Mouse (Mus musculus): ENCODE measurements around the gene Aup1. TPM values are rescaled to one million over a fixed set of nuclear protein-coding genes. Genes with fewer than 3 reads are reported as not detected.

The Aup1 gene
- polyA plus RNA-seq, 1 experiment, result 166 TPM

DNA sequence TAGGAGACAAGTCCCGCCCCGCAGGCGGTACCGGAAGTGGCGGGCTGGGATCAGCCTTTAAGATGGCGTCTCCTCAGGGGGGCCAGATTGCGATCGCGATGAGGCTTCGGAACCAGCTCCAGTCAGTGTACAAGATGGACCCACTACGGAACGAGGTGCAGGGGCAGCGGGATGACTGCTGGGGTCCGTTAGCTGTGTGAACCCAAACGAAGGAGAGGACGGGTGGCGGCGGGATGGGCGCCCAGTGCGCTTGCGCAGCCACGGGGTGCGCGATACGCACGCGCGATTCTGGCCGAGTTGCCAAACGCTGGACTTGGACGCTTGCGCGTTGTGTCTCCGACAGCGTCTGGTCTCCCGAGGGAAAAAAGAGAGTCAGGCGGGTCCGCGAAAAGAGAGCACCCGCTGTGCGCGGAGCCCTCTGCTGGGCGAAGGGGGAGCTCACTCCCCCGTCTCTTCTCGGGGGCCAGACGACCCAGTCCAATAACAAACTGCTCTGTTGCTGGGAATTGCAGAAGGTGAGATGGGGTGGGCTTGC is 24.1 kb downstream of the Aup1 start:
- H3K79me3 ChIP-seq (ENCODE audit: low read depth), result peaks cover 6% of the 10 kb centered on the region
- H3K27me3 ChIP-seq (ENCODE audit: control insufficient read depth, insufficient read depth, insufficient read length), result no peaks in the 10 kb centered on the region
- peak; percentile 62 for TF ChIP-seq CTCF (IDR thresholded peaks at IDR 0.05; ENCODE audit: control insufficient read depth, insufficient read depth, insufficient read length)
- TF ChIP-seq MYOD1 (IDR thresholded peaks at IDR 0.05; ENCODE audit: control insufficient read depth, insufficient read length, low read depth), result no peak
- TF ChIP-seq USF1 (IDR thresholded peaks at IDR 0.05; ENCODE audit: low read depth), result no peak
- TF ChIP-seq CEBPB (IDR thresholded peaks at IDR 0.05; ENCODE audit: low read depth), result no peak
- peak; percentile 26 for TF ChIP-seq MAX (IDR thresholded peaks at IDR 0.05)
- TF ChIP-seq MYOG (IDR thresholded peaks at IDR 0.05; ENCODE audit: control insufficient read depth, extremely low read depth, insufficient read length), result no peak
- no peak for TF ChIP-seq FOSL1 (IDR thresholded peaks at IDR 0.05; ENCODE audit: insufficient read depth, low read length, poor library complexity, severe bottlenecking)
- H3ac ChIP-seq (ENCODE audit: control insufficient read depth, insufficient read length, low read depth), result peak overlapping the region; percentile 74
- H3K4me3 ChIP-seq (ENCODE audit: insufficient read depth, poor library complexity, severe bottlenecking), result peak overlapping the region; percentile 80
- H3K79me2 ChIP-seq (ENCODE audit: control insufficient read depth, insufficient read depth), result peaks cover 14% of the 10 kb centered on the region
- H3K36me3 ChIP-seq (ENCODE audit: control insufficient read depth, insufficient read depth), result peaks cover 13% of the 10 kb centered on the region

DNA sequence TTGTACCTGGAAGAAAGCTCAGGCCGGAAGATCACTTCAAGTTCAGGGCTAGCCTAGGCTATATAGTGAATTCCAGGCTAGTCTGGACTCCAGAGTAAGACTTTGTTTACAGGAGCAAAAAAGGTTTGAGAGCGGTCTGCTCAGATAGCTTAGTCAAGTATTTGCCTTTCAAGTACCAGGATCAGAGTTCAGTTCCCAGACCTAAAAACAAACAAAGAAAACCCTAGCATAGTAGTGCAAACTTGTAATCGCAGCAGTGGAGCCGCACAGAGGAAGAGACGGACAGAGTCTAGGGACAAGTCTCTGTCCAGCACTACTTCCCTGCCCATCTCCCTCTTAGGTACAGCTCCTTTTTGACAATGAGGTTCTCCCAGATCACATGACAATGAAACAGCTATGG is 25.9 kb downstream of the Aup1 start:
- no peak for TF ChIP-seq MYOD1 (IDR thresholded peaks at IDR 0.05; ENCODE audit: control insufficient read depth, insufficient read length, low read depth)
- no peak for TF ChIP-seq FOSL1 (IDR thresholded peaks at IDR 0.05; ENCODE audit: insufficient read depth, low read length, poor library complexity, severe bottlenecking)
- no peak for TF ChIP-seq MAX (IDR thresholded peaks at IDR 0.05)
- H3K36me3 ChIP-seq (ENCODE audit: control insufficient read depth, insufficient read depth), result peaks cover 13% of the 10 kb centered on the region
- no peak overlapping the region for H3K4me3 ChIP-seq (ENCODE audit: insufficient read depth, poor library complexity, severe bottlenecking)
- H3K79me3 ChIP-seq (ENCODE audit: low read depth), result peaks cover 6% of the 10 kb centered on the region
- peaks cover 14% of the 10 kb centered on the region for H3K79me2 ChIP-seq (ENCODE audit: control insufficient read depth, insufficient read depth)
- no peak overlapping the region for H3ac ChIP-seq (ENCODE audit: control insufficient read depth, insufficient read length, low read depth)
- H3K27me3 ChIP-seq (ENCODE audit: control insufficient read depth, insufficient read depth, insufficient read length), result no peaks in the 10 kb centered on the region

DNA sequence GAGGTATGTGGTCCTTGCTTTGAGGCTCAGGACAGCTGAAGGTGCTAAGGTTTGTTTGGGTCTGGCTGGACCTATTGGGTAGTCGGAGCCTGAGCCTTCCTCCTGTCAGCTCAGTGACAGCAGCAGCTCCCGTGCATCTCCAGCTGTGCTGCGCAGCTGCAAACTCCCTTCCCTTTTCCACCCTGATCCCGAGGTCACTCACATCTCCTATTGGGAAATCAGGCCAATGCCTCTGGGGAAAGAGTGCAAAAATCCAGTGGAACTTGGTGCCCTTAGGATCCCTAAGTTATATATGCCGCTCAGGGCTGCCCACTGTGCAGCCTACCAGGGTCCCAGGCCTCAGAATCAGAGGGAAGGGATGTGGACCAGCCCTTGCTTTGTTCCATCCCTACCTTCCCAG is 29.2 kb downstream of the Aup1 start:
- Histone ChIP-seq H3K79me2 (ENCODE audit: control insufficient read depth, insufficient read depth) (peaks cover 14% of the 10 kb centered on the region), H3K27me3 (ENCODE audit: control insufficient read depth, insufficient read depth, insufficient read length) (peaks cover 30% of the 10 kb centered on the region), H3ac (ENCODE audit: control insufficient read depth, insufficient read length, low read depth) (no peak overlapping the region), H3K79me3 (ENCODE audit: low read depth) (peaks cover 6% of the 10 kb centered on the region), H3K4me3 (ENCODE audit: insufficient read depth, poor library complexity, severe bottlenecking) (no peak overlapping the region), H3K36me3 (ENCODE audit: control insufficient read depth, insufficient read depth) (peaks cover 13% of the 10 kb centered on the region)
- TF ChIP-seq MAX (IDR thresholded peaks at IDR 0.05) (no peak), MYOG (IDR thresholded peaks at IDR 0.05; ENCODE audit: control insufficient read depth, extremely low read depth, insufficient read length) (no peak), FOSL1 (IDR thresholded peaks at IDR 0.05; ENCODE audit: insufficient read depth, low read length, poor library complexity, severe bottlenecking) (no peak), USF1 (IDR thresholded peaks at IDR 0.05; ENCODE audit: low read depth) (no peak), CEBPB (IDR thresholded peaks at IDR 0.05; ENCODE audit: low read depth) (no peak), CTCF (IDR thresholded peaks at IDR 0.05; ENCODE audit: control insufficient read depth, insufficient read depth, insufficient read length) (no peak), MYOD1 (IDR thresholded peaks at IDR 0.05; ENCODE audit: control insufficient read depth, insufficient read length, low read depth) (no peak)

DNA sequence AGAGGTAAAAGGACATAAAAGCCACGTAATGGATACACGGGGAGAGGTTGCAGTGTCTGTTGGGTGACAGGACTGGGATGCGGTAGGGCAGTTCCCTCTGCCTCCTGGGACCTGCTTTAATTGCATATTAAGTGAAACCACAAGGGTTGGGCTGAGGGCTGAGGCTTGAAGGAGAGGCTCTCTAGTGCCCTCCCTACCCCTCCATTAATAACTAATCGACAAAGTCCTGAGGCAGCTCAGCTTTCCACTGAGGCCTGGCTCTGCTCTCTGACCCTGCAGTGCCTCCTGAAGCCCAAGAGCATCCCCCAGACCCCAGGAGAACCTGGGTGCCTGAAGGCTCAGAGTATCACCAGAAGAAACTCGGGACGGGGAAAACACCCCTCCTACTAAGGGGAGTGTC is 30.2 kb downstream of the Aup1 start:
- TF ChIP-seq MYOD1 (IDR thresholded peaks at IDR 0.05; ENCODE audit: control insufficient read depth, insufficient read length, low read depth) (no peak), FOSL1 (IDR thresholded peaks at IDR 0.05; ENCODE audit: insufficient read depth, low read length, poor library complexity, severe bottlenecking) (no peak), MAX (IDR thresholded peaks at IDR 0.05) (no peak), CTCF (IDR thresholded peaks at IDR 0.05; ENCODE audit: control insufficient read depth, insufficient read depth, insufficient read length) (no peak), MYOG (IDR thresholded peaks at IDR 0.05; ENCODE audit: control insufficient read depth, extremely low read depth, insufficient read length) (no peak), USF1 (IDR thresholded peaks at IDR 0.05; ENCODE audit: low read depth) (no peak), CEBPB (IDR thresholded peaks at IDR 0.05; ENCODE audit: low read depth) (no peak)
- Histone ChIP-seq H3K4me3 (ENCODE audit: insufficient read depth, poor library complexity, severe bottlenecking) (no peak overlapping the region), H3K79me2 (ENCODE audit: control insufficient read depth, insufficient read depth) (peaks cover 5% of the 10 kb centered on the region), H3K79me3 (ENCODE audit: low read depth) (no peaks in the 10 kb centered on the region), H3K36me3 (ENCODE audit: control insufficient read depth, insufficient read depth) (peaks cover 10% of the 10 kb centered on the region), H3ac (ENCODE audit: control insufficient read depth, insufficient read length, low read depth) (no peak overlapping the region), H3K27me3 (ENCODE audit: control insufficient read depth, insufficient read depth, insufficient read length) (peaks cover 36% of the 10 kb centered on the region)

DNA sequence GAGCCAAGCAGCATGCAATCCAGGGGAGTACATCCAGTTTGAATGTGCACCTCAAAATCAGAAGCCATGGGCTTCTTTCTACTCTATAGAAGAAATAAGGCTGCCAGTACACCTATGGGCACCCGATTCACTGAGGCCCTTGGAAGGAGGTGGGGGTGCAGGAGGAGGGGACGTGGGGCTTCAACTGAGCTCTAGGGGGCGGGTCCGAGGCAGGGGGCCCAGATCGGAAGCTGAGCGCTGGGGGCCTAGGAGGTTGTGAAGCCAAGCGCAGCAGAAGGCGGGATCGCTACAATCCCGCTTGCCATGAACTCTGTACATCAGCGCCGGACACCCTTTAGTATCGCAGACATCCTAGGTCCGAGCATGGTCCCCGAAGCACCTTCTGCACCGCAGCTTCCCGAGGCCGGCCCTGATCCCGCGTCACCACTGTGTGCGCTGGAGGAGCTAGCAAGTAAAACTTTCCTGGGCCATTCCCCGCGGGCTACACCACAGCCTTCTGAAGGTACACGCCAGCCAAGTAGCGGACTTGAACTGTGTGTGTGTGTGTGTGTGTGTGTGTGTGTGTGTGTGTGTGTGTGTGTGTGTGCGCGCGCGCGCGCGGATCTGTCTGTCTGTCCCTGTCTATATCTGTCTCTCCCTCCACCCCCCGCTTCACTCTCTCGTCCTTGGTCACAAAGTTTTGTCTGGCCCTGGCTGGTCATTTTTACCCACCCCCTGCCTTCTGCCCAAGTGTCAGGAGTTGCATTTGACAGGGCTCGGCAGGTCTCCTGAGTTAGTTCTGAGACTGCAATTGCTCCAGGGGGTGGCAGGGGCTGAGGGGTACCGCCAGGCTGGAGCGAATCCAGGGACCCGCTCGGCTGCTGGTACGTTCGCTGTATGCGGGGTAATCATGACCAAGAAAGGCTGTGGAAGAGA is 32.1 kb downstream of the Aup1 start, which contains the start of gene Lbx2:
Gene Lbx2, plus strand, starts transcription at position 247 of the 915 bp plus-strand sequence.
- TF ChIP-seq CEBPB (IDR thresholded peaks at IDR 0.05; ENCODE audit: low read depth) (no peak), MYOD1 (IDR thresholded peaks at IDR 0.05; ENCODE audit: control insufficient read depth, insufficient read length, low read depth) (no peak), FOSL1 (IDR thresholded peaks at IDR 0.05; ENCODE audit: insufficient read depth, low read length, poor library complexity, severe bottlenecking) (no peak), MYOG (IDR thresholded peaks at IDR 0.05; ENCODE audit: control insufficient read depth, extremely low read depth, insufficient read length) (no peak), CTCF (IDR thresholded peaks at IDR 0.05; ENCODE audit: control insufficient read depth, insufficient read depth, insufficient read length) (no peak), USF1 (IDR thresholded peaks at IDR 0.05; ENCODE audit: low read depth) (no peak), MAX (IDR thresholded peaks at IDR 0.05) (no peak)
- Histone ChIP-seq H3K27me3 (ENCODE audit: control insufficient read depth, insufficient read depth, insufficient read length) (peaks cover 48% of the 10 kb centered on the region), H3K79me3 (ENCODE audit: low read depth) (no peaks in the 10 kb centered on the region), H3K4me3 (ENCODE audit: insufficient read depth, poor library complexity, severe bottlenecking) (no peak within 1 kb of the TSS), H3K79me2 (ENCODE audit: control insufficient read depth, insufficient read depth) (no peaks in the 10 kb centered on the region), H3K36me3 (ENCODE audit: control insufficient read depth, insufficient read depth) (no peaks in the 10 kb centered on the region), H3ac (ENCODE audit: control insufficient read depth, insufficient read length, low read depth) (no peak within 1 kb of the TSS)

Data from C2C12 (cell line).